Mouse (Mus musculus) limb, embryonic 10.5 days (tissue): Measurements from ENCODE around the gene Slc2a4. TPM values are rescaled to one million over a fixed set of nuclear protein-coding genes. Genes with fewer than 3 reads are reported as not detected.

Experiments used
- DNase-seq: peaks from one replicate; pipeline ENCODE4 v3.0.0-alpha.2; 2017; ENCODE audit warnings: low spot score
- H3K27ac ChIP-seq: fragments of 300-500 bp; sonication (generic); 2 replicates; pipeline ENCODE4 v1.5.1; 2016; ENCODE audit warnings: mild to moderate bottlenecking
- H3K27me3 ChIP-seq: fragments of 300-500 bp; sonication (generic); 2 replicates; pipeline ENCODE4 v1.6.1; 2016; ENCODE audit warnings: low read depth, mild to moderate bottlenecking; ENCODE audit not compliant: poor library complexity, severe bottlenecking
- H3K36me3 ChIP-seq: fragments of 300-500 bp; sonication (generic); 2 replicates; pipeline ENCODE4 v1.6.1; 2016; ENCODE audit warnings: mild to moderate bottlenecking, moderate library complexity
- H3K4me1 ChIP-seq: fragments of 300-500 bp; sonication (generic); 2 replicates; pipeline ENCODE4 v1.6.1; 2016
- H3K4me3 ChIP-seq: fragments of 300-500 bp; sonication (generic); 2 replicates; pipeline ENCODE4 v1.5.1; 2016; ENCODE audit warnings: mild to moderate bottlenecking, moderate library complexity
- H3K9me3 ChIP-seq: fragments of 300-500 bp; sonication (generic); replicated peaks from 2 replicates; pipeline ENCODE4 v1.6.1; 2016; ENCODE audit warnings: mild to moderate bottlenecking
- WGBS: fragments of 180-500 bp; shearing (Covaris S2); methylation state at CpG from one replicate; pipeline ENCODE4 v1.1.7; 2016; 5-methylcytosine and 5-hydroxymethylcytosine counted together
- polyA plus RNA-seq: library from polyadenylated mRNA; unstranded; fragments of >200 nt; fragmentation: Nextera tagmentation; extraction: Ambion mirVana; gene quantifications from 2 replicates; pipeline ENCODE4 v1.2.1, GENCODE M21; 2016

Slc2a4 gene
- polyA plus RNA-seq, 1 experiment from 2014 or later, result 29.3 TPM

- 77% methylated on average over 15 of the region's 15 CpGs for WGBS
- H3K9me3 ChIP-seq, result no peaks in the 10 kb centered on the region
- H3K36me3 ChIP-seq, result peaks cover 92% of the 10 kb centered on the region
- peak overlapping the region; percentile 81 for H3K4me3 ChIP-seq
- peaks cover 42% of the 10 kb centered on the region for H3K4me1 ChIP-seq
- H3K27me3 ChIP-seq, result no peaks in the 10 kb centered on the region
- no peak for DNase-seq
- peak overlapping the region; percentile 92 for H3K27ac ChIP-seq
Observed at GRCm38 (mm10) chr11:69912716-69913530, 35.1 kb downstream of the Slc2a4 start.

- Histone ChIP-seq H3K4me1 (peaks cover 31% of the 10 kb centered on the region), H3K4me3 (no peak overlapping the region), H3K27me3 (no peaks in the 10 kb centered on the region), H3K36me3 (peaks cover 92% of the 10 kb centered on the region), H3K9me3 (no peaks in the 10 kb centered on the region), H3K27ac (no peak overlapping the region)
- 89% methylated on average over 6 of the region's 6 CpGs for WGBS
- DNase-seq, result no peak
Observed at GRCm38 (mm10) chr11:69911701-69912100, 36.3 kb downstream of the Slc2a4 start.

- Histone ChIP-seq H3K4me1 (peaks cover 27% of the 10 kb centered on the region), H3K27me3 (no peaks in the 10 kb centered on the region), H3K4me3 (peak overlapping the region; percentile 8; the same call in 1 of the 2 replicates), H3K36me3 (peaks cover 92% of the 10 kb centered on the region), H3K9me3 (no peaks in the 10 kb centered on the region), H3K27ac (no peak overlapping the region)
- 94% methylated on average over 17 of the region's 17 CpGs for WGBS
- no peak for DNase-seq
Observed at GRCm38 (mm10) chr11:69910781-69911560, 37.0 kb downstream of the Slc2a4 start.

- Histone ChIP-seq H3K27ac (no peak overlapping the region), H3K9me3 (no peaks in the 10 kb centered on the region), H3K4me1 (peaks cover 19% of the 10 kb centered on the region), H3K36me3 (peaks cover 92% of the 10 kb centered on the region), H3K27me3 (no peaks in the 10 kb centered on the region), H3K4me3 (no peak overlapping the region)
- no peak for DNase-seq
- WGBS, result 91% methylated on average over 8 of the region's 8 CpGs
Observed at GRCm38 (mm10) chr11:69910177-69910576, 37.8 kb downstream of the Slc2a4 start.

GRCm38 (mm10) chr11:69909174-69909573 is 38.8 kb downstream of the Slc2a4 start:
- no peak overlapping the region for H3K4me3 ChIP-seq
- no peak for DNase-seq
- H3K4me1 ChIP-seq, result peaks cover 9% of the 10 kb centered on the region
- H3K9me3 ChIP-seq, result no peaks in the 10 kb centered on the region
- peaks cover 96% of the 10 kb centered on the region for H3K36me3 ChIP-seq
- no peak overlapping the region for H3K27ac ChIP-seq
- H3K27me3 ChIP-seq, result no peaks in the 10 kb centered on the region
- WGBS, result 93% methylated on average over 5 of the region's 5 CpGs

- no peak overlapping the region for H3K4me3 ChIP-seq
- no peak for DNase-seq
- H3K9me3 ChIP-seq, result no peaks in the 10 kb centered on the region
- 94% methylated on average over 11 of the region's 11 CpGs for WGBS
- H3K36me3 ChIP-seq, result peaks cover 100% of the 10 kb centered on the region
- no peak overlapping the region for H3K27ac ChIP-seq
- H3K4me1 ChIP-seq, result peaks cover 7% of the 10 kb centered on the region
- H3K27me3 ChIP-seq, result no peaks in the 10 kb centered on the region
Observed at GRCm38 (mm10) chr11:69908645-69909044, 39.3 kb downstream of the Slc2a4 start.

- Histone ChIP-seq H3K4me1 (peaks cover 34% of the 10 kb centered on the region), H3K4me3 (no peak overlapping the region), H3K9me3 (no peaks in the 10 kb centered on the region), H3K27me3 (no peaks in the 10 kb centered on the region), H3K27ac (no peak overlapping the region), H3K36me3 (peaks cover 65% of the 10 kb centered on the region)
- WGBS, result over 99% methylated on average over 9 of the region's 9 CpGs
- no peak for DNase-seq
Observed at GRCm38 (mm10) chr11:69904311-69904710, 43.7 kb downstream of the Slc2a4 start.

GRCm38 (mm10) chr11:69902972-69903371 is 45.0 kb downstream of the Slc2a4 start:
- Histone ChIP-seq H3K27me3 (no peaks in the 10 kb centered on the region), H3K27ac (peak overlapping the region; percentile 50; the same call in 1 of the 2 replicates), H3K9me3 (no peaks in the 10 kb centered on the region), H3K4me3 (peak overlapping the region; percentile 91), H3K4me1 (peaks cover 45% of the 10 kb centered on the region), H3K36me3 (peaks cover 57% of the 10 kb centered on the region)
- no peak for DNase-seq
- 94% methylated on average over 13 of the region's 13 CpGs for WGBS

- Histone ChIP-seq H3K4me1 (peaks cover 45% of the 10 kb centered on the region), H3K27ac (peak overlapping the region; percentile 99), H3K4me3 (peak overlapping the region; percentile 91), H3K27me3 (no peaks in the 10 kb centered on the region), H3K36me3 (peaks cover 56% of the 10 kb centered on the region), H3K9me3 (no peaks in the 10 kb centered on the region)
- DNase-seq, result no peak
- under 1% methylated on average over 39 of the region's 39 CpGs for WGBS
Observed at GRCm38 (mm10) chr11:69901993-69902392, 46.0 kb downstream of the Slc2a4 start.

- Histone ChIP-seq H3K4me1 (peaks cover 45% of the 10 kb centered on the region), H3K27me3 (no peaks in the 10 kb centered on the region), H3K27ac (peak overlapping the region; percentile 99), H3K4me3 (peak overlapping the region; percentile 91), H3K9me3 (no peaks in the 10 kb centered on the region), H3K36me3 (peaks cover 51% of the 10 kb centered on the region)
- DNase-seq, result peak; percentile 96
- under 1% methylated on average over 42 of the region's 42 CpGs for WGBS
Observed at GRCm38 (mm10) chr11:69901406-69901846, 46.6 kb downstream of the Slc2a4 start.

- H3K36me3 ChIP-seq, result peaks cover 44% of the 10 kb centered on the region
- DNase-seq, result peak; percentile 87
- H3K27ac ChIP-seq, result peak within 1 kb of the TSS; percentile 99
- WGBS, result 1% methylated on average over 38 of the region's 38 CpGs
- peaks cover 45% of the 10 kb centered on the region for H3K4me1 ChIP-seq
- H3K4me3 ChIP-seq, result peak within 1 kb of the TSS; percentile 91
- no peaks in the 10 kb centered on the region for H3K27me3 ChIP-seq
- H3K9me3 ChIP-seq, result no peaks in the 10 kb centered on the region
Observed at GRCm38 (mm10) chr11:69900471-69901405, 47.2 kb downstream of the Slc2a4 start, which contains the start of the genes 2810408A11Rik and Neurl4. TSS of gene 2810408A11Rik (minus strand) at chr11:69900987. TSS of gene Neurl4 (plus strand) at chr11:69901072.

- H3K4me1 ChIP-seq, result peaks cover 50% of the 10 kb centered on the region
- DNase-seq, result no peak
- peak overlapping the region; percentile 99 for H3K27ac ChIP-seq
- H3K27me3 ChIP-seq, result no peaks in the 10 kb centered on the region
- WGBS, result 24% methylated on average over 4 of the region's 4 CpGs
- peaks cover 35% of the 10 kb centered on the region for H3K36me3 ChIP-seq
- no peaks in the 10 kb centered on the region for H3K9me3 ChIP-seq
- peak overlapping the region; percentile 91 for H3K4me3 ChIP-seq
Observed at GRCm38 (mm10) chr11:69899870-69900269, 48.1 kb downstream of the Slc2a4 start.
